Mouse (Mus musculus) C2C12 (cell line): ENCODE measurements around the gene Mat2a. TPM values are rescaled to one million over a fixed set of nuclear protein-coding genes. Genes with fewer than 3 reads are reported as not detected.
"Not testable (repeated sequence)": the region's sequence is repeated elsewhere in the genome, so short reads cannot be mapped to it uniquely, and the experiment has no call there.

ENCODE experiments used
- H3K27me3 ChIP-seq: one replicate; pipeline ENCODE4 v1.6.1; 2011; ENCODE audit not compliant: control insufficient read depth, insufficient read depth, insufficient read length
- H3K36me3 ChIP-seq: one replicate; pipeline ENCODE4 v1.6.1; 2011; ENCODE audit not compliant: control insufficient read depth, insufficient read depth
- H3K4me3 ChIP-seq: one replicate; pipeline ENCODE4 v1.5.1; 2011; ENCODE audit warnings: mild to moderate bottlenecking, control low read depth; ENCODE audit not compliant: poor library complexity, insufficient read depth, severe bottlenecking
- H3K79me2 ChIP-seq: one replicate; pipeline ENCODE4 v1.6.1; 2011; ENCODE audit not compliant: control insufficient read depth, insufficient read depth
- H3K79me3 ChIP-seq: one replicate; pipeline ENCODE4 v1.6.1; 2011; ENCODE audit warnings: low read depth, control low read depth
- H3ac ChIP-seq: one replicate; pipeline ENCODE3; 2011; ENCODE audit warnings: low read depth; ENCODE audit not compliant: control insufficient read depth, insufficient read length
- CEBPB ChIP-seq: IDR thresholded peaks from one replicate; pipeline ENCODE4 v1.6.1; 2011; ENCODE audit warnings: low read depth, mild to moderate bottlenecking, control low read depth, moderate library complexity
- CTCF ChIP-seq: IDR thresholded peaks from one replicate; pipeline ENCODE4 v1.5.1; 2011; ENCODE audit not compliant: control insufficient read depth, insufficient read depth, insufficient read length
- FOSL1 ChIP-seq: IDR thresholded peaks from one replicate; pipeline ENCODE4 v1.8.0; 2011; ENCODE audit warnings: mild to moderate bottlenecking, low read length; ENCODE audit not compliant: poor library complexity, insufficient read depth, severe bottlenecking
- MAX ChIP-seq: IDR thresholded peaks from one replicate; pipeline ENCODE4 v1.6.1; 2011; ENCODE audit warnings: mild to moderate bottlenecking, control low read depth
- MYOD1 ChIP-seq: IDR thresholded peaks from one replicate; pipeline ENCODE4 v1.6.1; 2011; ENCODE audit warnings: low read depth; ENCODE audit not compliant: control insufficient read depth, insufficient read length
- MYOG ChIP-seq: IDR thresholded peaks from one replicate; pipeline ENCODE4 v1.6.1; 2011; ENCODE audit not compliant: control insufficient read depth, insufficient read length; ENCODE audit errors: extremely low read depth
- USF1 ChIP-seq: IDR thresholded peaks from one replicate; pipeline ENCODE4 v1.6.1; 2011; ENCODE audit warnings: low read depth, mild to moderate bottlenecking, control low read depth, moderate library complexity
- polyA plus RNA-seq: library from polyadenylated mRNA; unstranded; fragments of >200 nt; fragmentation: generic; extraction: Trizol; gene quantifications from one replicate; pipeline ENCODE4 v1.2.1, GENCODE M21; 2012; ENCODE audit warnings: missing spikeins

Mat2a gene
- polyA plus RNA-seq, 1 experiment: 165 TPM

- no peak for TF ChIP-seq FOSL1
- no peak overlapping the region for H3K4me3 ChIP-seq
- H3ac ChIP-seq: no peak overlapping the region
- no peaks in the 10 kb centered on the region for H3K79me2 ChIP-seq
- no peaks in the 10 kb centered on the region for H3K27me3 ChIP-seq
- no peaks in the 10 kb centered on the region for H3K79me3 ChIP-seq
- no peaks in the 10 kb centered on the region for H3K36me3 ChIP-seq
Observed at GRCm38 (mm10) chr6:72482156-72482555, 42.8 kb upstream of the Mat2a start.

- Histone ChIP-seq H3ac (no peak overlapping the region), H3K4me3 (no peak overlapping the region), H3K36me3 (no peaks in the 10 kb centered on the region), H3K27me3 (no peaks in the 10 kb centered on the region), H3K79me3 (no peaks in the 10 kb centered on the region), H3K79me2 (no peaks in the 10 kb centered on the region)
- TF ChIP-seq CEBPB: no peak
- TF ChIP-seq MAX: no peak
Observed at GRCm38 (mm10) chr6:72480422-72480702, 41.0 kb upstream of the Mat2a start.

- no peaks in the 10 kb centered on the region for H3K79me2 ChIP-seq
- no peaks in the 10 kb centered on the region for H3K36me3 ChIP-seq
- H3K4me3 ChIP-seq: no peak overlapping the region
- TF ChIP-seq MYOG (no peak), FOSL1 (no peak), USF1 (no peak), CEBPB (no peak), MAX (no peak), CTCF (no peak), MYOD1 (no peak)
- no peaks in the 10 kb centered on the region for H3K79me3 ChIP-seq
- no peaks in the 10 kb centered on the region for H3K27me3 ChIP-seq
- H3ac ChIP-seq: no peak overlapping the region
Observed at GRCm38 (mm10) chr6:72479645-72480421, 40.5 kb upstream of the Mat2a start.

- H3K79me3 ChIP-seq, H3ac ChIP-seq, H3K79me2 ChIP-seq, H3K27me3 ChIP-seq, H3K36me3 ChIP-seq, H3K4me3 ChIP-seq: not testable (repeated sequence)
Observed at GRCm38 (mm10) chr6:72478691-72479090, 39.3 kb upstream of the Mat2a start.

- Histone ChIP-seq H3K79me3 (no peaks in the 10 kb centered on the region), H3K79me2 (no peaks in the 10 kb centered on the region), H3K4me3 (no peak overlapping the region), H3K36me3 (no peaks in the 10 kb centered on the region), H3ac (peak overlapping the region; percentile 24), H3K27me3 (no peaks in the 10 kb centered on the region)
- TF ChIP-seq MYOG: no peak
- TF ChIP-seq CTCF: no peak
- no peak for TF ChIP-seq MYOD1
- no peak for TF ChIP-seq USF1
- no peak for TF ChIP-seq CEBPB
- no peak for TF ChIP-seq FOSL1
- TF ChIP-seq MAX: no peak
Observed at GRCm38 (mm10) chr6:72477621-72478020, 38.3 kb upstream of the Mat2a start.

GRCm38 (mm10) chr6:72476836-72477235 is 37.5 kb upstream of the Mat2a start:
- Histone ChIP-seq H3K79me3 (no peaks in the 10 kb centered on the region), H3K79me2 (no peaks in the 10 kb centered on the region), H3K4me3 (no peak overlapping the region), H3K36me3 (no peaks in the 10 kb centered on the region), H3K27me3 (no peaks in the 10 kb centered on the region), H3ac (no peak overlapping the region)
- TF ChIP-seq USF1: no peak
- no peak for TF ChIP-seq CEBPB
- TF ChIP-seq MAX: no peak
- TF ChIP-seq MYOD1: no peak
- TF ChIP-seq MYOG: no peak
- TF ChIP-seq FOSL1: no peak
- no peak for TF ChIP-seq CTCF

- H3K27me3 ChIP-seq: no peaks in the 10 kb centered on the region
- no peak overlapping the region for H3K4me3 ChIP-seq
- H3K79me3 ChIP-seq: no peaks in the 10 kb centered on the region
- H3K79me2 ChIP-seq: no peaks in the 10 kb centered on the region
- no peak overlapping the region for H3ac ChIP-seq
- no peaks in the 10 kb centered on the region for H3K36me3 ChIP-seq
- TF ChIP-seq MYOG (no peak), MAX (no peak)
Observed at GRCm38 (mm10) chr6:72475221-72475985, 36.0 kb upstream of the Mat2a start.
